Mouse (Mus musculus) CD4-positive, CD25-positive, alpha-beta regulatory T cell, adult 2 months (primary cell): ENCODE measurements around the gene Gm20806.
"Not testable (repeated sequence)": the region's sequence is repeated elsewhere in the genome, so short reads cannot be mapped to it uniquely, and the experiment has no call there.

Experiments
- DNase-seq: peaks from one replicate; pipeline ENCODE4 v3.0.0-alpha.2; 2012; ENCODE audit warnings: low read depth, low spot score

Gene Gm20806

GRCm38 (mm10) chrY:78837956-78838355, at the start of gene Gm20806:
Gene Gm20806 (minus strand): TSS chrY:78838056.
- DNase-seq = not testable (repeated sequence)
